Mouse (Mus musculus) liver, embryonic 13.5 days (tissue): Measurements from ENCODE around the gene Msl2. TPM values are rescaled to one million over a fixed set of nuclear protein-coding genes. Genes with fewer than 3 reads are reported as not detected.

Source experiments
- ATAC-seq: fragments of 200-750 bp; cut with Nextera tagmentation; 2 replicates; pipeline ENCODE4 v1.8.0; 2017; ENCODE audit warnings: low read depth, mild to moderate bottlenecking, moderate number of reproducible peaks, moderate library complexity
- DNase-seq: peaks from one replicate; pipeline ENCODE4 v3.0.0; 2022
- H3K27ac ChIP-seq: fragments of 300-500 bp; sonication (generic); 2 replicates; pipeline ENCODE4 v1.5.1; 2015; ENCODE audit warnings: moderate library complexity, mild to moderate bottlenecking, inconsistent platforms
- H3K27me3 ChIP-seq: fragments of 300-500 bp; sonication (generic); 2 replicates; pipeline ENCODE4 v1.6.1; 2015; ENCODE audit warnings: mild to moderate bottlenecking, inconsistent platforms
- H3K36me3 ChIP-seq: fragments of 300-500 bp; sonication (generic); 2 replicates; pipeline ENCODE4 v1.6.1; 2015; ENCODE audit warnings: mild to moderate bottlenecking, inconsistent platforms
- H3K4me1 ChIP-seq: fragments of 300-500 bp; sonication (generic); replicated peaks from 2 replicates; pipeline ENCODE4 v1.6.1; 2015; ENCODE audit warnings: inconsistent platforms
- H3K4me2 ChIP-seq: fragments of 300-500 bp; sonication (generic); 2 replicates; pipeline ENCODE4 v1.6.1; 2015; ENCODE audit warnings: inconsistent platforms, mild to moderate bottlenecking, moderate library complexity
- H3K4me3 ChIP-seq: fragments of 300-500 bp; sonication (generic); replicated peaks from 2 replicates; pipeline ENCODE4 v1.5.1; 2015; ENCODE audit warnings: mild to moderate bottlenecking, inconsistent platforms
- H3K9ac ChIP-seq: fragments of 300-500 bp; sonication (generic); 2 replicates; pipeline ENCODE4 v1.6.1; 2015; ENCODE audit warnings: mild to moderate bottlenecking, inconsistent platforms
- H3K9me3 ChIP-seq: fragments of 300-500 bp; sonication (generic); replicated peaks from 2 replicates; pipeline ENCODE4 v1.6.1; 2016; ENCODE audit warnings: inconsistent platforms
- WGBS: fragments of 180-500 bp; shearing (Covaris S2); methylation state at CpG from one replicate; pipeline ENCODE4 v1.1.7; 2015; ENCODE audit not compliant: insufficient replicate concordance; 5-methylcytosine and 5-hydroxymethylcytosine counted together
- polyA plus RNA-seq: library from polyadenylated mRNA; unstranded; fragments of >200 nt; fragmentation: Nextera tagmentation; extraction: Ambion mirVana; gene quantifications from 2 replicates; pipeline ENCODE4 v1.2.1, GENCODE M21; 2015

The Msl2 gene
- polyA plus RNA-seq, 1 experiment from 2014 or later: 2.6 TPM

GRCm38 (mm10) chr9:101052691-101053090 lies 21.2 kb upstream of the Msl2 start:
- H3K4me2 ChIP-seq: no peak overlapping the region
- ATAC-seq: no peak
- H3K9me3 ChIP-seq: no peaks in the 10 kb centered on the region
- no peak overlapping the region for H3K4me3 ChIP-seq
- no peak for DNase-seq
- 57% methylated on average over 6 of the region's 6 CpGs for WGBS
- no peaks in the 10 kb centered on the region for H3K27me3 ChIP-seq
- no peaks in the 10 kb centered on the region for H3K36me3 ChIP-seq
- no peak overlapping the region for H3K27ac ChIP-seq
- no peaks in the 10 kb centered on the region for H3K4me1 ChIP-seq
- no peak overlapping the region for H3K9ac ChIP-seq

DNA sequence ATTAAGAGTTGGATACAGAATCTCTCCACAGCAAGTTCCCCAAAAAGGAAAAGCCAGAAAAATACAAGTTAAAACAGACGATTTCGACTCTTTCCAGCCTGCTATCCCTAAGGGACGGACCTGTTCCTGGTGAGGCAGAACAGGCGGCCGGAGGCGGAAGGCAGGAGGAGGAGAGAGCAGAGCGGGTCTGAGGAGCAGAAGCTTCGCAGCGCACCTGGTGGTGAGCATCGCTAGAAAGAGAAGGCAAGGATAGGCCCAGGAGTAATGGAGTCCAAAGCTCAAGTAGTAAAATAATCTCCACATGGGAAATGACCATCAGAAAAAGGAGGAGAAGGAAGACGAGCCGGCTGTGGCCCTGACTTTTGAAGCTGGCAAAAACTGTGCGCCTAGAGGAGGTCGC lies 20.6 kb upstream of the Msl2 start:
- WGBS: 66% methylated on average over 14 of the region's 14 CpGs
- no peak overlapping the region for H3K4me2 ChIP-seq

GRCm38 (mm10) chr9:101057156-101057555 lies 16.7 kb upstream of the Msl2 start:
- no peaks in the 10 kb centered on the region for H3K4me1 ChIP-seq
- H3K4me2 ChIP-seq: no peak overlapping the region
- H3K9me3 ChIP-seq: no peaks in the 10 kb centered on the region
- DNase-seq (no peak), ATAC-seq (no peak)
- H3K4me3 ChIP-seq: no peak overlapping the region
- no peak overlapping the region for H3K27ac ChIP-seq
- H3K27me3 ChIP-seq: no peaks in the 10 kb centered on the region
- H3K36me3 ChIP-seq: no peaks in the 10 kb centered on the region
- WGBS: 83% methylated on average over 4 of the region's 4 CpGs
- H3K9ac ChIP-seq: no peak overlapping the region

More for the DNA sequence above, 20.6 kb upstream of the Msl2 start:
- no peak for DNase-seq
- Histone ChIP-seq H3K9me3 (no peaks in the 10 kb centered on the region), H3K27ac (no peak overlapping the region), H3K4me3 (no peak overlapping the region), H3K27me3 (no peaks in the 10 kb centered on the region), H3K36me3 (no peaks in the 10 kb centered on the region), H3K9ac (no peak overlapping the region), H3K4me1 (no peaks in the 10 kb centered on the region)
- ATAC-seq: no peak

DNA sequence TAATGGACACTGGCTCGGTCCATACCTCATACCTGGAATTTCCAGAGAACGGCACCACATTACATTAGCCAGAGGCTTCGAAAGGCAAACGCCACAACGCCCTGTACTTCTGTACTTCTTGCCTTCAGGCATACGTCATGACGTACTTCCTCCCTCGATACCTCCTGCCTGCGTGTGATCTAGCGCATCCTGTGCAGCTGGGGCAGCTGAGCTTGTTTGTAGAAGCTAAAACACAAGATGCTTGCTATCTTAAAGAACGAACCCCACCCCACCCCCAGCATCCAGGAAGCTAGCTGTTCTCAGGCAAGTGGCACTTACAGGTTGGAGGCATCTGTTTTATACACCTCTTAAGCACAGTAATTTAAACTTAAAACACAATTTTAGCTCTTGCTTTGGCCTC lies 12.9 kb upstream of the Msl2 start:
- Histone ChIP-seq H3K36me3 (no peaks in the 10 kb centered on the region), H3K9ac (no peak overlapping the region), H3K27ac (no peak overlapping the region), H3K27me3 (no peaks in the 10 kb centered on the region), H3K4me3 (no peak overlapping the region), H3K4me2 (no peak overlapping the region), H3K4me1 (no peaks in the 10 kb centered on the region), H3K9me3 (no peaks in the 10 kb centered on the region)
- 44% methylated on average over 11 of the region's 11 CpGs for WGBS
- ATAC-seq (no peak), DNase-seq (no peak)

DNA sequence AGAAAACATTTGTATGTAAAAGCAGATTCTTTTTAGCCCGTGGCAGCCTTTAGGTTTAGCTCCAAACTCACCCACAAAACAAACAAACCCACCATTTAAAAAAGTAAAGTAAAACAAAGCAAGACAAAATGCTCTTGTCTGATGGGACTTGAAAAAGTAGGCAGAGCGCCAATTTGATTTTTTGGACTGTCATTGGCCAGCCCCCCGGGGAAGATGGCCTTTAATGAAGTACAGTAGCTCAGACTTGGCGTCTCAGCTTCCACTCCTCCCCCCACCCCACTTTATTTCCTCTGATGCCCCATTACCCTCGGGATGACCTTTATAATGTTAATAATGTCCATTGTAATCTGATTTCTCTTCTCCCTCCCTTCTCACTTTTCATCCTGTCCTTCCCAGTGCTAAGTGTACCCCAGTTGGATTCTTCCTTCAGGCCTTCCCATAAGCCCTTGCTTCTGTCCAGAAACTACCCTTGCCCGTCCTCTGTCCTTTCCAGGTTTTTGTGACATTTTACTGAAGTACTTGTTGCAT lies 11.6 kb upstream of the Msl2 start:
- H3K27ac ChIP-seq: no peak overlapping the region
- H3K4me3 ChIP-seq: no peak overlapping the region
- no peaks in the 10 kb centered on the region for H3K4me1 ChIP-seq
- no peaks in the 10 kb centered on the region for H3K9me3 ChIP-seq
- H3K27me3 ChIP-seq: no peaks in the 10 kb centered on the region
- no peak overlapping the region for H3K4me2 ChIP-seq
- no peak for ATAC-seq
- H3K9ac ChIP-seq: no peak overlapping the region
- 65% methylated on average over 6 of the region's 6 CpGs for WGBS
- DNase-seq: no peak
- no peaks in the 10 kb centered on the region for H3K36me3 ChIP-seq

- ATAC-seq: no peak
- DNase-seq: no peak
- 82% methylated on average over 3 of the region's 3 CpGs for WGBS
- H3K4me2 ChIP-seq: no peak overlapping the region
- H3K9me3 ChIP-seq: no peaks in the 10 kb centered on the region
- no peaks in the 10 kb centered on the region for H3K27me3 ChIP-seq
- H3K27ac ChIP-seq: no peak overlapping the region
- H3K4me1 ChIP-seq: no peaks in the 10 kb centered on the region
- H3K36me3 ChIP-seq: no peaks in the 10 kb centered on the region
- H3K9ac ChIP-seq: no peak overlapping the region
- H3K4me3 ChIP-seq: no peak overlapping the region
Measured at GRCm38 (mm10) chr9:101065076-101065602, 8.8 kb upstream of the Msl2 start.

- no peak for ATAC-seq
- Histone ChIP-seq H3K9me3 (no peaks in the 10 kb centered on the region), H3K27me3 (no peaks in the 10 kb centered on the region), H3K27ac (no peak overlapping the region), H3K4me1 (peaks cover 12% of the 10 kb centered on the region), H3K4me3 (no peak overlapping the region), H3K4me2 (no peak overlapping the region), H3K9ac (no peak overlapping the region), H3K36me3 (no peaks in the 10 kb centered on the region)
- WGBS: 90% methylated on average over 3 of the region's 3 CpGs
- no peak for DNase-seq
Measured at GRCm38 (mm10) chr9:101069781-101070180, 4.1 kb upstream of the Msl2 start.

DNA sequence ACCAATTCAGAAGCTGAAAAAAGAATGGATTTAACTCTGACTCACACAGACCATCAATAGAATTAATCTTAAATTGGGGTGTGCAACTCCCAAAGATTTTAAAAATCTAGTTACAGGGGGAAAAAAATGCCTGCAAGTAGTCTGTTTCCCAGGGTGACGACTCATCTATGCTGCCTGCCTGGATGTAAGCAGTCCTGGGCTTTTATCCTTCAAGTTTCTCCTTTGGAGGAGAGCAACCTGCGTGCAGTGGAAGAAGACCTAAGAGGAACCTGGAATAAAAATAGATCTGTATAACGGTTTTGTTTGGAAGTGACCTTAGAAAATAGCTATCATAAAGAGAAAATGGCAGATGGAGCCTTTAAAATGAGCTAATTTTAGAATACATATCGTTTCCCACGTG lies 1.4 kb upstream of the Msl2 start:
- H3K9ac ChIP-seq: 0 out of 2 replicates have a peak overlapping the region, but pooled peaks have one; percentile 10
- no peak for DNase-seq
- H3K36me3 ChIP-seq: no peaks in the 10 kb centered on the region
- no peak overlapping the region for H3K27ac ChIP-seq
- ATAC-seq: no peak
- peaks cover 20% of the 10 kb centered on the region for H3K4me1 ChIP-seq
- no peaks in the 10 kb centered on the region for H3K27me3 ChIP-seq
- 28% methylated on average over 5 of the region's 5 CpGs for WGBS
- peak overlapping the region; percentile 94 for H3K4me2 ChIP-seq
- H3K4me3 ChIP-seq: peak overlapping the region; percentile 90; the same call in 1 of the 2 replicates
- H3K9me3 ChIP-seq: no peaks in the 10 kb centered on the region

DNA sequence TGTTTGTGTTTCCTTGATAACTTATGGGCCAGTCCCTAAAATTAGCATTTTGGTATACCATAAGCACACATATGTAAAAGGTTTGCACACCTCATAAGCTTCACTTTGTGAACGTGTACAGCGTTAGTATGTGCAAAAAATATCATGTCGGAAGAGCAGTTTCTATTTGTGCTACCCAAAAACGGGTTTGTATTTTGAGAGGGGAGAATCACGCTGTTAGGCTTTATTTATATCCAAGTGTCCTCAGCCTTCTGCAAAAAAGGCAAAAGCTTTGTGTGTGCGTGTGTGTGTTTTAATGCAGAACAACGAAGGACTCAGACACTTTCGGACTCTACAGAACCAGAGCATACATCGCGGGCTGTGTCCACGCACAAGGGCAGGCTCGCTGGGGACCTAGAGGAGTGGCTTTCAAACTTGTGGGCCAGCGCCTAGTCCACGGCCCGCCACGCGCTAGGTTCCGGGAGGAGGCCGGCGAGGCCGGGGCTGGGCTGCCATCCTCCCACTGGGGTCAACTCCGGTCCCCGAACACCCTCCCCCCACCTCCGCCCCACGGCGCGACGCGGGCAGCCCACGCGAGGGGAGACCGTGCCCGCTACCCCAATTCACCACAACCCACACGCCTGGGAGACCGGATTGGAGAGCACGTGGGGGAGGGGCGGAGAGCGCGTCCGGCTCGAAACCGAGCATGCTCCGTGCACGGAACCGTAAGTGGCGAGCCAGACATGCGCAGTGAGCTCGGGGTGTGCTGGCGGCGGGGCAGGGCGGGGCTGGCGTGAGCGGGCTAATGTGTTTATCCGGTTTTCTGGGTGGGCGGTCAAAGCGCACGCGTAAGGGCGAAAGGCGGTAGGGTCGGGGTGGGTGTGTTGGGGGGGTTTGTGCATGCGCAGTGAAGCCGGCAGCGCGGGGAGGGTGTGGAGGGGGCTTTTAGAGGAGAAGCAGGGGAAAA lies 587 bp upstream of the Msl2 start:
- WGBS: 1% methylated on average over 62 of the region's 65 CpGs

GRCm38 (mm10) chr9:101074332-101075021 lies 576 bp downstream of the Msl2 start:
- ATAC-seq: peak; percentile 60
- Histone ChIP-seq H3K9ac (peak overlapping the region; percentile 96), H3K36me3 (no peaks in the 10 kb centered on the region; the same call in 1 of the 2 replicates), H3K4me2 (peak overlapping the region; percentile 94), H3K9me3 (no peaks in the 10 kb centered on the region), H3K27me3 (no peaks in the 10 kb centered on the region), H3K4me1 (peaks cover 38% of the 10 kb centered on the region), H3K4me3 (peak overlapping the region; percentile 90), H3K27ac (peak overlapping the region; percentile 99)
- DNase-seq: peak; percentile 74
- under 1% methylated on average over 93 of the region's 100 CpGs for WGBS

More for the DNA sequence above, 587 bp upstream of the Msl2 start:
- ATAC-seq (peak; percentile 90), DNase-seq (peak; percentile 96)
- no peaks in the 10 kb centered on the region for H3K36me3 ChIP-seq
- peaks cover 26% of the 10 kb centered on the region for H3K4me1 ChIP-seq
- H3K9me3 ChIP-seq: no peaks in the 10 kb centered on the region
- peak overlapping the region; percentile 96 for H3K9ac ChIP-seq
- H3K4me2 ChIP-seq: peak overlapping the region; percentile 94
- peak overlapping the region; percentile 90 for H3K4me3 ChIP-seq
- peak overlapping the region; percentile 99 for H3K27ac ChIP-seq
- no peaks in the 10 kb centered on the region for H3K27me3 ChIP-seq

GRCm38 (mm10) chr9:101075091-101075581 lies 1.2 kb downstream of the Msl2 start:
- peak overlapping the region; percentile 96 for H3K9ac ChIP-seq
- H3K4me1 ChIP-seq: peaks cover 45% of the 10 kb centered on the region
- H3K27me3 ChIP-seq: no peaks in the 10 kb centered on the region
- peak overlapping the region; percentile 94 for H3K4me2 ChIP-seq
- DNase-seq (no peak), ATAC-seq (no peak)
- H3K4me3 ChIP-seq: peak overlapping the region; percentile 90
- H3K36me3 ChIP-seq: peaks cover 2% of the 10 kb centered on the region
- H3K9me3 ChIP-seq: no peaks in the 10 kb centered on the region
- WGBS: under 1% methylated on average over 25 of the region's 25 CpGs
- peak overlapping the region; percentile 99 for H3K27ac ChIP-seq
